Mouse (Mus musculus) adrenal gland, adult 18-20 months (tissue): ENCODE data around the gene Gm6020. TPM values are rescaled to one million over a fixed set of nuclear protein-coding genes. Genes with fewer than 3 reads are reported as not detected.

Experiments used
- total RNA-seq, 2 experiments: library from RNA; stranded (reverse); gene quantifications; 1 replicate in 1 of 2; 2 replicates in 1 of 2; pipeline ENCODE4 v1.2.3; 2021

The Gm6020 gene
- total RNA-seq, 2 experiments from 2014 or later = not detected

Other genes starting within 250 kb of the Gm6020 start
- 10 to 100 TPM; 37.7 to 43.6 TPM for gene Zfp950, start 43.0 kb upstream of the Gm6020 start, total RNA-seq
- gene Gm7102, start 7.6 kb upstream of the Gm6020 start, total RNA-seq = not detected
- 10 to 100 TPM; 27.5 to 38.2 TPM for gene Csf2ra, start 44.5 kb downstream of the Gm6020 start, total RNA-seq
- not detected for gene Gm21060, start 113.2 kb downstream of the Gm6020 start, total RNA-seq